Mouse (Mus musculus) kidney, embryonic 14.5 days (tissue): ENCODE results near the gene Lrrc52. TPM values are rescaled to one million over a fixed set of nuclear protein-coding genes. Genes with fewer than 3 reads are reported as not detected.

Experiments used
- ATAC-seq: fragments of 200-750 bp; cut with Nextera tagmentation; 2 replicates; pipeline ENCODE4 v1.8.0; 2017; ENCODE audit warnings: moderate number of reproducible peaks, mild to moderate bottlenecking, moderate TSS enrichment, moderate library complexity; ENCODE audit not compliant: low FRiP score, low TSS enrichment
- H3K27ac ChIP-seq: fragments of 300-500 bp; sonication (generic); 2 replicates; pipeline ENCODE4 v1.5.1; 2014; ENCODE audit warnings: low read depth, mild to moderate bottlenecking, low read length, moderate library complexity, mixed read lengths
- H3K27me3 ChIP-seq: fragments of 300-500 bp; sonication (generic); 2 replicates; pipeline ENCODE4 v1.6.1; 2014; ENCODE audit warnings: mild to moderate bottlenecking, low read length; ENCODE audit not compliant: control insufficient read depth, insufficient read depth
- H3K36me3 ChIP-seq: fragments of 300-500 bp; sonication (generic); 2 replicates; pipeline ENCODE4 v1.6.1; 2014; ENCODE audit warnings: low read length, mixed read lengths; ENCODE audit not compliant: control insufficient read depth, insufficient read depth
- H3K4me1 ChIP-seq: fragments of 300-500 bp; sonication (generic); 2 replicates; pipeline ENCODE4 v1.6.1; 2014; ENCODE audit warnings: low read length, mixed read lengths; ENCODE audit not compliant: control insufficient read depth, insufficient read depth
- H3K4me2 ChIP-seq: fragments of 300-500 bp; sonication (generic); replicated peaks from 2 replicates; pipeline ENCODE4 v1.6.1; 2014; ENCODE audit warnings: low read depth, mild to moderate bottlenecking, low read length
- H3K4me3 ChIP-seq: fragments of 300-500 bp; sonication (generic); 2 replicates; pipeline ENCODE4 v1.5.1; 2014; ENCODE audit warnings: mild to moderate bottlenecking, low read length
- H3K9ac ChIP-seq: fragments of 300-500 bp; sonication (generic); 2 replicates; pipeline ENCODE4 v1.6.1; 2014; ENCODE audit warnings: low read depth, mild to moderate bottlenecking, low read length, moderate library complexity
- H3K9me3 ChIP-seq: fragments of 300-500 bp; sonication (generic); 2 replicates; pipeline ENCODE4 v1.6.1; 2016; ENCODE audit warnings: low read length; ENCODE audit not compliant: control insufficient read depth
- WGBS: fragments of 180-500 bp; shearing (Covaris S2); extraction: QIAGEN DNeasy Blood & Tissue Kit; methylation state at CpG from one replicate; pipeline ENCODE4 v1.1.7; 2014; 5-methylcytosine and 5-hydroxymethylcytosine counted together
- polyA plus RNA-seq: library from polyadenylated mRNA; unstranded; fragments of >200 nt; fragmentation: Nextera tagmentation; extraction: Ambion mirVana; gene quantifications from 2 replicates; pipeline ENCODE4 v1.2.1, GENCODE M21; 2014

Gene Lrrc52
- polyA plus RNA-seq, 1 experiment from 2014 or later = not detected

- Histone ChIP-seq H3K4me3 (no peak overlapping the region), H3K9me3 (no peaks in the 10 kb centered on the region), H3K4me1 (no peaks in the 10 kb centered on the region), H3K36me3 (no peaks in the 10 kb centered on the region), H3K27me3 (no peaks in the 10 kb centered on the region), H3K27ac (no peak overlapping the region), H3K4me2 (no peak overlapping the region), H3K9ac (no peak overlapping the region)
- ATAC-seq = no peak
- 82% methylated on average over 11 of the region's 11 CpGs for WGBS
Measured at GRCm38 (mm10) chr1:167422501-167423240, 43.9 kb downstream of the Lrrc52 start.

GRCm38 (mm10) chr1:167414846-167415245 lies 51.7 kb downstream of the Lrrc52 start:
- Histone ChIP-seq H3K4me3 (no peak overlapping the region), H3K4me1 (no peaks in the 10 kb centered on the region), H3K27me3 (peaks cover 3% of the 10 kb centered on the region; the same call in 1 of the 2 replicates), H3K9ac (no peak overlapping the region), H3K27ac (no peak overlapping the region), H3K4me2 (no peak overlapping the region), H3K9me3 (no peaks in the 10 kb centered on the region), H3K36me3 (no peaks in the 10 kb centered on the region)
- no peak for ATAC-seq
- 4% methylated on average over 7 of the region's 7 CpGs for WGBS

- no peak overlapping the region for H3K4me3 ChIP-seq
- no peaks in the 10 kb centered on the region for H3K36me3 ChIP-seq
- no peak overlapping the region for H3K4me2 ChIP-seq
- H3K4me1 ChIP-seq = no peaks in the 10 kb centered on the region
- no peaks in the 10 kb centered on the region for H3K9me3 ChIP-seq
- 66% methylated on average over 12 of the region's 12 CpGs for WGBS
- H3K27ac ChIP-seq = no peak overlapping the region
- peaks cover 6% of the 10 kb centered on the region; the same call in 1 of the 2 replicates for H3K27me3 ChIP-seq
- no peak for ATAC-seq
- no peak overlapping the region for H3K9ac ChIP-seq
Measured at GRCm38 (mm10) chr1:167411991-167412715, 54.4 kb downstream of the Lrrc52 start.

DNA sequence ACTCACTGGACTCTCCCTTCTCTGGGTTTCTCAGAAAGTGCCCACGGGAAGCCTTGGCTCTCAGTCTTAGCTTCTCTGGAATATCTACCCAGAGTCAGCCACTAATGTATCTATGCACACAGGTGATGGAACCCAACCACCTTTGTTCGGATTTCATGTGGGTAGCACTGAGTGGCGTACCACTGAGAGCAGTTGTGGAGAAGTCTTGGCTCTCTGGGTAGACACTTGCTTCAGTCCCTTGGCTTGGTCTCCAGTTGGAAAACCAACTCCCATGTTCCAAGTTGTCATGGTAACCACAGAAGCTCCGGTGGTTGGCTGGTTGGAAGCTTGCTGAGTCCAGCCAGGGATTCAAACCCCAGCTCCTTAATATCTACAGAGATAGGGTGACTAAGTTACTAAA lies 57.0 kb downstream of the Lrrc52 start:
- no peak overlapping the region for H3K4me2 ChIP-seq
- no peak for ATAC-seq
- no peak overlapping the region for H3K9ac ChIP-seq
- no peaks in the 10 kb centered on the region for H3K9me3 ChIP-seq
- no peaks in the 10 kb centered on the region for H3K36me3 ChIP-seq
- 83% methylated on average over 4 of the region's 4 CpGs for WGBS
- H3K4me1 ChIP-seq = no peaks in the 10 kb centered on the region
- H3K27ac ChIP-seq = no peak overlapping the region
- H3K27me3 ChIP-seq = peaks cover 6% of the 10 kb centered on the region; the same call in 1 of the 2 replicates
- no peak overlapping the region for H3K4me3 ChIP-seq

GRCm38 (mm10) chr1:167405237-167405636 lies 61.3 kb downstream of the Lrrc52 start:
- Histone ChIP-seq H3K4me3 (no peak overlapping the region), H3K27ac (no peak overlapping the region), H3K4me2 (no peak overlapping the region), H3K27me3 (0 out of 2 replicates have a peak, but pooled peaks cover 3% of the 10 kb centered on the region), H3K9ac (no peak overlapping the region), H3K9me3 (no peaks in the 10 kb centered on the region), H3K36me3 (no peaks in the 10 kb centered on the region), H3K4me1 (no peaks in the 10 kb centered on the region)
- no peak for ATAC-seq
- 83% methylated on average over 4 of the region's 4 CpGs for WGBS

Other genes with a start within 250 kb of the Lrrc52 start
- 103 and 104 TPM in 2 replicates for gene Uck2, start 181.5 kb downstream of the Lrrc52 start, polyA plus RNA-seq
- gene Tmco1, start 158.4 kb downstream of the Lrrc52 start, polyA plus RNA-seq = 86.5 and 121 TPM in 2 replicates
- gene Aldh9a1, start 116.8 kb downstream of the Lrrc52 start, polyA plus RNA-seq = 27.8 and 46.6 TPM in 2 replicates
- gene Mgst3, start 72.9 kb downstream of the Lrrc52 start, polyA plus RNA-seq = 41.6 and 46.7 TPM in 2 replicates
- 2.0 and 3.2 TPM in 2 replicates for gene Rxrg, start 131.6 kb upstream of the Lrrc52 start, polyA plus RNA-seq
- 0.06 TPM in 1 of 2 replicates, not detected in the other for gene Lmx1a, start 222.5 kb upstream of the Lrrc52 start, polyA plus RNA-seq